Comparison of ENCODE assay signal across 9 mouse cellular contexts in the genomic region with DNA sequence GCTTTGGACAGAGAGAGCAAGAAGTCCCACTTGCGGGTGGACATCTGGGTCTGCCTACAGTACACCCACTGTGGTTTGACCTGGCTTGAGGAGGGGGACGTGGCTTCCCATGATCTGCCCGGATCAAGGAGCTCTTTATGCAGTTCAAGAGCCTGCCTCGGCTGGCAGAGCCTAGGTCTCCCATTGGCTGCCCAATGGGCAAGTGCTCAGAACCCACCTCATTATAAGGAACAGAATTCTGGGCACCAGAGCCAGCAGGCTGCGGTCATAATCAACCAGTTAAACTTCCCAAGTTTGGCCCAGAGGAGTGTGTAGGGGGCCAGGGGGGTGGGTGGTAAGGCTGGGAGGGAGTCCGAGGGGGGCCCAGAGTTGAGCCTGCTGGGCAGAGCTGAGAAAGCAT. TPM values are rescaled to one million over a fixed set of nuclear protein-coding genes. Genes with fewer than 3 reads are reported as not detected.
DNase-seq lines count a peak whose midpoint lies in the region; ATAC-seq and TF ChIP-seq lines count a peak whose summit lies in the region.
"Had no signal": no experiment of that assay in that cellular context is flagged by ENCODE, and none has a peak within 500 bp of the region (broad histone marks: within the 10 kb centered on the region; RNA-seq: fewer than 3 reads in every experiment).

No protein-coding gene starts in this region.

- 50% methylated on average over 6 of the region's 6 CpGs for WGBS in forebrain, embryonic 14.5 days
- WGBS in forebrain, embryonic 11.5 days = 66% methylated on average over 6 of the region's 6 CpGs
- 55% methylated on average over 6 of the region's 6 CpGs for WGBS in liver, embryonic 13.5 days (ENCODE audit: insufficient replicate concordance)
- 71% methylated on average over 6 of the region's 6 CpGs for WGBS in thymus, adult 2 months

- no peak overlapping the region for H3K27ac ChIP-seq in forebrain, embryonic 14.5 days (ENCODE audit: low read depth, low read length)
- no peak overlapping the region for H3K27ac ChIP-seq in forebrain, embryonic 11.5 days (ENCODE audit: low read depth, low read length)
- peak overlapping the region; percentile 32; the same call in 1 of the 2 replicates for H3K27ac ChIP-seq in cortical plate, adult 2 months (ENCODE audit: insufficient read depth, low read length)
- peak overlapping the region; percentile 88 for H3K27ac ChIP-seq in liver, embryonic 13.5 days
- H3K27ac ChIP-seq in thymus, adult 2 months (ENCODE audit: control insufficient read depth, insufficient read depth, low read length) = no peak overlapping the region

- TF ChIP-seq POLR2A in cortical plate, adult 2 months (IDR thresholded peaks at IDR 0.05; ENCODE audit: extremely low read depth, insufficient read depth, low read length) = no peak
- no peak for TF ChIP-seq POLR2A in thymus, adult 2 months (IDR thresholded peaks at IDR 0.05; ENCODE audit: control insufficient read depth, extremely low read depth, insufficient read depth, low read length, poor library complexity)

- ATAC-seq in forebrain, embryonic 14.5 days = no peak
- no peak for ATAC-seq in forebrain, embryonic 11.5 days (replicated peaks; ENCODE audit: low FRiP score)
- no peak for ATAC-seq in liver, embryonic 13.5 days (ENCODE audit: low read depth)
- ATAC-seq: Patski had no signal

- H3K9ac ChIP-seq in forebrain, embryonic 14.5 days (ENCODE audit: low read length) = no peak overlapping the region
- H3K9ac ChIP-seq in forebrain, embryonic 11.5 days (ENCODE audit: low read length) = no peak overlapping the region
- H3K9ac ChIP-seq in liver, embryonic 13.5 days = no peak overlapping the region

- no peak for TF ChIP-seq CTCF in cortical plate, adult 2 months (IDR thresholded peaks at IDR 0.05; ENCODE audit: extremely low read depth, insufficient read depth, low read length)
- no peak for TF ChIP-seq CTCF in thymus, adult 2 months (IDR thresholded peaks at IDR 0.05; ENCODE audit: borderline replicate concordance, control insufficient read depth, extremely low read depth, insufficient read depth, low read length, poor library complexity)

- peaks cover 4% of the 10 kb centered on the region; the same call in 1 of the 2 replicates for H3K36me3 ChIP-seq in forebrain, embryonic 14.5 days (ENCODE audit: control insufficient read depth, insufficient read depth, low read length)
- H3K36me3 ChIP-seq in forebrain, embryonic 11.5 days (ENCODE audit: control insufficient read depth, insufficient read depth, low read length) = no peaks in the 10 kb centered on the region
- H3K36me3 ChIP-seq in liver, embryonic 13.5 days = peaks cover 31% of the 10 kb centered on the region
- H3K36me3 ChIP-seq in thymus, adult 2 months (ENCODE audit: control insufficient read depth, insufficient read depth, low read length) = no peaks in the 10 kb centered on the region

- DNase-seq in forebrain, embryonic 14.5 days (ENCODE audit: low spot score) = peak; percentile 42
- no peak for DNase-seq in forebrain, embryonic 11.5 days (ENCODE audit: low spot score)
- peak; percentile 54 to 57 for DNase-seq in left cerebral cortex, postnatal 14 days (ENCODE audit: low spot score in 2 of 2)
- DNase-seq in left cerebral cortex, postnatal 36 days (ENCODE audit: low spot score in 2 of 2) = no peak
- DNase-seq in liver, embryonic 13.5 days = no peak
- DNase-seq in heart, adult 18-20 months = no peak
- no peak for DNase-seq in thymus, adult 2 months

- H3K4me2 ChIP-seq in forebrain, embryonic 14.5 days (ENCODE audit: low read length) = no peak overlapping the region
- no peak overlapping the region for H3K4me2 ChIP-seq in forebrain, embryonic 11.5 days (ENCODE audit: low read depth, low read length, severe bottlenecking)
- no peak overlapping the region for H3K4me2 ChIP-seq in liver, embryonic 13.5 days

- H3K4me3 ChIP-seq in forebrain, embryonic 14.5 days (ENCODE audit: low read depth, low read length) = no peak overlapping the region
- no peak overlapping the region for H3K4me3 ChIP-seq in forebrain, embryonic 11.5 days (ENCODE audit: low read depth, low read length)
- H3K4me3 ChIP-seq in cortical plate, adult 2 months (ENCODE audit: insufficient read depth, low read length) = no peak overlapping the region
- no peak overlapping the region for H3K4me3 ChIP-seq in liver, embryonic 13.5 days (replicated peaks)
- H3K4me3 ChIP-seq in thymus, adult 2 months (ENCODE audit: control insufficient read depth, insufficient read depth, low read length) = no peak overlapping the region

- no peaks in the 10 kb centered on the region for H3K27me3 ChIP-seq in forebrain, embryonic 14.5 days (replicated peaks; ENCODE audit: control insufficient read depth, insufficient read depth, low read length)
- no peaks in the 10 kb centered on the region for H3K27me3 ChIP-seq in forebrain, embryonic 11.5 days (ENCODE audit: control insufficient read depth, insufficient read depth, low read length)
- H3K27me3 ChIP-seq in liver, embryonic 13.5 days = no peaks in the 10 kb centered on the region
- H3K27me3 ChIP-seq in thymus, adult 2 months (ENCODE audit: control insufficient read depth, insufficient read depth, low read length) = no peaks in the 10 kb centered on the region
- H3K27me3 ChIP-seq: Patski had no signal

- H3K4me1 ChIP-seq in forebrain, embryonic 14.5 days (ENCODE audit: control insufficient read depth, insufficient read depth, low read length) = peaks cover 17% of the 10 kb centered on the region
- H3K4me1 ChIP-seq in forebrain, embryonic 11.5 days (replicated peaks; ENCODE audit: control insufficient read depth, insufficient read depth, low read length) = no peaks in the 10 kb centered on the region
- H3K4me1 ChIP-seq in cortical plate, adult 2 months (ENCODE audit: control insufficient read depth, insufficient read depth, low read length) = peaks cover 9% of the 10 kb centered on the region
- peaks cover 81% of the 10 kb centered on the region for H3K4me1 ChIP-seq in liver, embryonic 13.5 days (replicated peaks)
- peaks cover 19% of the 10 kb centered on the region for H3K4me1 ChIP-seq in thymus, adult 2 months (replicated peaks; ENCODE audit: control insufficient read depth, insufficient read depth, low read length)

- intact Hi-C loops in left cerebral cortex, postnatal 14 days (cut with DNase I) = no loop called here
- intact Hi-C loops in left cerebral cortex, postnatal 36 days (cut with DNase I) = no loop called here

- no peaks in the 10 kb centered on the region for H3K9me3 ChIP-seq in forebrain, embryonic 14.5 days (replicated peaks; ENCODE audit: control insufficient read depth, low read length)
- no peaks in the 10 kb centered on the region for H3K9me3 ChIP-seq in forebrain, embryonic 11.5 days (ENCODE audit: control insufficient read depth, low read length)
- H3K9me3 ChIP-seq in liver, embryonic 13.5 days (replicated peaks) = no peaks in the 10 kb centered on the region

RNA-seq across cellular contexts. Expression of a gene that starts 9.0 kb away (rescaled TPM):
- polyA plus RNA-seq in forebrain, embryonic 14.5 days (2014; fragmentation: Nextera tagmentation; extraction: Ambion mirVana) = 6.0 and 6.5 TPM in 2 replicates
- polyA plus RNA-seq in forebrain, embryonic 11.5 days (2014; fragmentation: Nextera tagmentation; extraction: Ambion mirVana) = 4.0 and 4.2 TPM in 2 replicates
- 100 to 1,000 TPM; 154 to 160 TPM for total RNA-seq in left cerebral cortex, postnatal 14 days (2021)
- 100 to 1,000 TPM; 189 to 196 TPM for total RNA-seq in left cerebral cortex, postnatal 36 days (2021)
- polyA plus RNA-seq in cortical plate, adult 2 months (2012; rRNA removed) = 130 and 141 TPM in 2 replicates
- polyA plus RNA-seq in liver, embryonic 13.5 days (2015; fragmentation: Nextera tagmentation; extraction: Ambion mirVana) = 96.5 and 121 TPM in 2 replicates
- 10 to 100 TPM; 23.3 to 23.7 TPM for total RNA-seq in heart, adult 18-20 months (2021)
- polyA plus RNA-seq in thymus, adult 2 months (2012; rRNA removed) = 26.3 and 29.6 TPM in 2 replicates

Comparison
In these comparisons a context has a peak if more than half of its experiments do, and no peak if none do; other contexts are left out.
1. DNase-seq: peak in forebrain, embryonic 14.5 days (single experiment) and left cerebral cortex, postnatal 14 days (2 of 2); none in forebrain, embryonic 11.5 days (single experiment), left cerebral cortex, postnatal 36 days (0 of 2), liver, embryonic 13.5 days (single experiment), heart, adult 18-20 months (0 of 2) and thymus, adult 2 months (single experiment).
2. H3K27ac ChIP-seq: peak in cortical plate, adult 2 months (single experiment) and liver, embryonic 13.5 days (single experiment); none in forebrain, embryonic 14.5 days (single experiment), forebrain, embryonic 11.5 days (single experiment) and thymus, adult 2 months (single experiment).